Mouse (Mus musculus) CD4-positive, CD25-positive, alpha-beta regulatory T cell, adult 4 months (primary cell): ENCODE measurements around the gene Arhgap24. TPM values are rescaled to one million over a fixed set of nuclear protein-coding genes. Genes with fewer than 3 reads are reported as not detected.
A peak's percentile ranks its signal among the peaks of the same experiment; 100 is the strongest.

Source experiments
- ATAC-seq: one replicate; pipeline ENCODE4 v1.8.0; 2017
- polyA plus RNA-seq, 2 experiments: library from polyadenylated mRNA; unstranded; fragments of 100-300 nt; shearing (Covaris generic); gene quantifications; one replicate each; pipeline ENCODE4 v1.2.1; 2017

Arhgap24 gene
- polyA plus RNA-seq, 2 experiments from 2014 or later = 1.8 to 2.7 TPM

DNA sequence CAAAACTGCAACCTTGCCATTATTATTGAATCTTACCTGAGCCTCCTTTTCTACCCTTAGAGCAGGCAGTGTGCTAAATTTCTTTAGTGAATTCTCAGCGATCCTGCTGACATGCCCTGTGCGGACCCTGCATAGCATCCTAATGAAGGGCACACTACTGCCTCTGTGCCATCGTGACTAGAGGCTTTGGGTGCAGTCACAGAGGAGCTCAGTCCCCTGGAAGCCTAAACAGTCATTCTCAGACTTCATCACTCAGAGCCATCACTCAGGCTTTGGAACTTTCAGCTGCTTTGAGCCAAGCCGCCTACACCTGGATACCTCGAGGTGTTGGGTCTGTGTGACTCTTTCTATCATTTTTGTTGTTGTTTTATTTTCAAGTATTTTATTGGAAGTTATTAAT, 269.5 kb downstream of the Arhgap24 start:
- no peak for ATAC-seq

DNA sequence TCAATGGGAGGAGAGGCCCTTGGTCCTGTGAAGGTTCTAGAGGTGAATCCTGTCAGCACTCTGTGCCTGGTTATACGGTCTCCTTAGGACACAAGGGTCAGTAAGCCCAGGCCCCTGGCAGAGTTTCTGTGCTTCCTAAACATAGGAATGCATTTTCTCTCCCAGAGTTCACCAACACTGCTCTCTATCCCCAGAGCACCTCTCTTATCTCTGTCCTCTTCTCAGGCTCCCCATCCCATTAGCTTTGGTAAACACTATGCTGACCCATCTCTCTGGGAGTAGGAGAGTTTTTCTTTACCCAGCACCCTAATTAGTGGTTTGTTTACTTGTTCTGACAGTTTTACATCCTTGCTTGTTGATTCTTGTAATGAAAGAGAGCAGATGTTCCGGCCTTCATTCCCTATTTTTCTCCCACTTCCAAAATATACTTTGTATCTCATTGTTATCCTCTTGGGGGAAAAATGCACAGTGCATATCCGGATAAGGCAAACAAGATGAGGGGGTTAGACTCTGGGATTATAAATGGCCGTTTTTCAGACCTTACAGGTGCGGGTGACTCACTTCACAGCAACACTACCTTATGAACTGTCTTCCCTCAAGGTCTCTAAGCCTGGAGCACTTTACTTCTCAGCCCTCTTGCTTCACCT, 270.6 kb downstream of the Arhgap24 start:
- no peak for ATAC-seq

DNA sequence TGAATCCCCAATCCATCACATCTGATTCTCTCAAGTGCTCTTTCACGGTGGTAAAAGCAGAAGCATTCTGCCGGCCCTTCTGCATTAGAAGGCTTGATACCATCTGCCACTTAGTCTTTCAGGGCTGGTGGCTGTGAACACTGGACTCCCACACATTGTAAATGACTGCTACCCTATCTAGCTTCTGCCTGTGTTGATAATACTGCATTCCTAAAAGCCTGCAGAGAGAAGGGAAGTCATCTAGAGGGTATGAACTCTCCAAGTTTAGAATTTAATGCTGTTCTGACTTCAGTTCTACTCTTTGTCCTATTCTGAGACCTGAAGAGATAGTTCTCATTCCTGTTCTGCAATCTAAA, 271.1 kb downstream of the Arhgap24 start:
- ATAC-seq = no peak

DNA sequence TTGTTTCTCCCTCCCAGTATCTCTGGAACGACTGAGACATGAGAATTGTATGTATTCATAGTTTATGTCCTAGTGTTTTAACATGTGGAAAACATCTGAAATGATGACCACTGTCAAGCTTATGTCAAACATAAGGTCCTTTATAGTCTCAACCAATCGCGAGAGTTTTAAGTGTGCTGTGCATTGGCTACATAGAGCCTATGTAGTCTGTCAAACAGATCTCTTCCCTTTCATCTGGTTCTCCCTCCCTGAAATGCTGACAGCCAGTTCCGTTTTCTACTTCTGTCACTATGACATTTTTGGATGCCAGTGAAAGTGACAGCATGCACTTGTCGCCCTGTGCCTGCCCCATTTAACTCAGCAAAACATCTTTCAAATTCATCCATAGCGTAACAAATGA, 275.8 kb downstream of the Arhgap24 start:
- ATAC-seq = no peak

DNA sequence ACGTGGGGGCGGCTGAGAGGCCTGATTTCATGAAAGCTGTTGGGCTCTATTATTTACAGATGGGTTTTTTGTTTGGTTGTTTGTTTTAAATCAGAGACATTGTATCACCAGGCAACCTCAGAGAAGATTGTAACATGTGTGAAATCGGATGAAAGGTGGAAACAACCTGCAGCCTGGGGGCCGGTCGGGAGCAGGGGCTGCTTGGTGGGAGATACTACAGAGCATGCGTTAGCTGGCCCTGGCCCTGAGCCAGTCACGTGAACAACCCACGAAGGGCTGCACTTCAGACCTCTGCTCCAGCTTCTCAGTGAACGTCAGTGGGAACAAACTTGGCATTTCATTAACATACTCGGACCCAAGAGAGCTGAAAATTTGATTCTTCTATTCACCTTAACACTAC, 284.5 kb downstream of the Arhgap24 start:
- no peak for ATAC-seq

DNA sequence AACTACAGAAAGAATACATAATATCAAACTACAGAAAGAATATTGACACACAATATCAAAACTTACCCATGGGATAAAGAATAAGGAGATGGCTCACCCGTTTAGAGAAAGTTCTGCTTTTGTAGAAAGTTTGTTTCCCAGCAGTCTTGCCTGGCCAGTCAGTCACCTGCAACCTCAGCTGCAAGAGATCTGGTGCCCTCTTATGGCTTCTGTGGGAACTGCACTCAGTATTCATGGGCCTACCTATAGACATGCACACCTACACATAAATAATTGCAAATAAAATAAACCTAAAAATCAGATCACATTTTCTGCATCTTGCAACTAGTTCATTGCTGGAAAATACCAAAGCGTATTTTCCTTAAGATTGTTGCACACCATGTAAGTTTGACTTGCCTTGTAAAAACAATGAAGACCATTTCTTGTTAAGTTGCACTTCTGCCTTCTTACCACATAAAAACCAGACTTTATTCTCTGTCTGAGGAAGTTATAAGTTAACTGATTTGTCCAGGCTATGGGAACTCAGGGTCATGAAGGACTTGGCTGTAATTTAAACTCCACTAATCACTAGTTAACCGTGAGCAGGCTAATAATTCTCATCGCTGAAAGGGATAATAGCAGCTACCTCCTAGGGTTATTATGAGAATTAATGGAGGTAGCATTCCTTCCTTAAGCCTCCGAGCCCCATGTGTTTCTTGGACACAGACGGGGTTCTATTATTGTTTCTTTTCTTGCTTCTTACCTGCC, 285.3 kb downstream of the Arhgap24 start:
- ATAC-seq = no peak

DNA sequence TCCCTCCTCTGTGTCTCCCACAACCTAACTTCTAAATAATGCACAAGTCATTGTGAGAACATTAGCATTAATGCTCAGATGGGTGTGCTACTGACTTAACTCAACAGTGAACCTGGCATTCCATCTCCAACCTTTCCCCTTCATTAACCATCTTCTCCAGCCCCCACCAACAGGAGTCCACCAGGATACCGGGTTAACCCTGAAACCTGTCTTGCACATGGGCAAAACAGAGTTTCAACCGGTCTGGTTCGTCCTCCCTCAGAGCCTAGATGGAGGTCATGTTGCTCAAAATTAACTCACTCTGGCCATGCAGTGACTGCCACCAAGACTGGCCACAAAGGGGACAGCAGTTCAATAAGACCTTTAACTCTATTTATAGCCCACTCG, 285.9 kb downstream of the Arhgap24 start:
- no peak for ATAC-seq

DNA sequence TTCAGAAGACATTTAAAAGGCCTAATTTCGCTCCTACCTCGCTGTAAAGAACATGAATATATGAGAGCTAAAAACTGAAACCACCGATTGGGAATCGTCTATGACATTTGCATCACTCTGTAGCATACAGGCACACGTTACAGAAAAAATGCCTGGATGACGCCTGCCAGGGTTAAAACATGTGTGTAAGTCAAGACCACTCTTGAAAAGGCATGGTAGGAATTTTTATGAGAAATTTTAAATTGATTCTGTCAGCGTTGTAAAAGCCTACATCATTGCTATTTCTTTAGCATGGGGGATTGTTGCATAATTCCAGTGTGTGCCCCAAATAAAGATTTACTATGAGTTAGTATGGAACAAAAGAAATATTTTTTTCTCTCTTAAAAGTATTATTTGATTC, 286.6 kb downstream of the Arhgap24 start:
- ATAC-seq = no peak

DNA sequence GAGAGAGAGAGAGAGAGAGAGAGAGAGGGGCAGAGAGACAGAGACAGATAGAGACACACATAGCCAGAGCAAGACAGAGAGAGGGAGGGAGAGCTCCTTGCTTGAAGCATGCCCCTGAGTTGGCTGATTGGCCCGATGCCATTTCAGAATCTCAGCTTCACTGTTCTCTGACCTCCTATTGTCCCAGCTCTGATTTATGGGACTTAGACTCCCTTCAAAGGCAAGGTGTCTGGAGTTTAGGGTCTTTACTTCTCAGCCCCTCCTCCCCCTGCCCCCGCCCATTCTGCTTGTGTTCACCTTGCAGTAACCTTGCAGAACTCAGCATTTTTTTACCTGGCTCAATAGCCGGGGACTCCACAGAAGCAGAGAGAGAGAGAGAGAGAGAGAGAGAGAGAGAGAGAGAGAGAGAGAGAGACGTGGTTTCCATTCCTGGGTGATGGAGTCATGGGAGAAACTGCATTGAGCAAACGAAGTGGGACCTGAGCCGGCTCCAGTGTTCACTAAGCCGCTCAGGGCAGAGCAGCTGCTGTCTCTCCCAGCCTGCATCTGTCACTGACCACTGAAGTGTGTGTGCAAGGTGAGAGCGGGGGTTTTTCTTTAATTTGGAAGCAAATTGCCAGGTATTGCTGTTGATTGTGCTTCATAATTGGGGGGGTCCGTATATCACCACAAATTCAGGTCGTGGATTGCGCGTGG, 287.3 kb downstream of the Arhgap24 start:
- ATAC-seq = no peak

DNA sequence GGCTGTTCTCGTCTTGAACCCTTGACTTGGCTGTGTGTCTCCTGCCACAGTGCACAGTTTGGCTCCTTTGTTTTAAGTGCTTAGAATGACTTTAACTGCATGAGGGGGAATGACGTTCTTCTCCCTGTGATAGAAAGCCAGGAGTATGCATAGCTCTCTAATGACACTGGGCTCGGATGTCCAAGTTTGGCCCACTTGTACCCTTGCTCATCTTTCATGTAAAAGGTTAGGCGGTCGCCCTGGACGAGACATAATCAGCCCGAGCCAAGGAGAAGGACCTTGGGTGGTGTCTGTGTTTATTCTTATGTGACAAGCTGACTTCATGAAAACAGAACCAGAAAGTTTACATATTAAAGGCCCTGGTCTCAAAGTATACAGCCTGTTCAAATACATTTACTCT, 289.4 kb downstream of the Arhgap24 start:
- no peak for ATAC-seq

DNA sequence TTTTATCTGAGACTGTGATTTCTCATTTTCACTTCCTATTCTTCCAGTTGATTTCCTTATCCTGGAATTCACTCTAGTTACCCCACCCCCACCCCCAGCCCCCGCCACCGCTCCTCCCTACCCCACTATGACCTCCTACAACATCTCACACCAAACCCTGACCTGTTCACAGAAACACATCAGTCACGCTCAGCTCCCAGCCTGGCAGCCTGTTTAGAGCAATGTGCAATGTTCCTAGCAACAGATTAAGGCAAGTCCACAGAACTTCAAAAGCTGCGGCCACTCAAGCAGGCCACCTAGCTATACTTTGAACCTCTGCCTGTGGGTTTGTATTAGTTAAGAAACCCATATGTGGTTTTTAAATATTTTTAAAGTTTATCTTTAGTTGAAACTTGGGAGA, 293.3 kb downstream of the Arhgap24 start:
- ATAC-seq = no peak

DNA sequence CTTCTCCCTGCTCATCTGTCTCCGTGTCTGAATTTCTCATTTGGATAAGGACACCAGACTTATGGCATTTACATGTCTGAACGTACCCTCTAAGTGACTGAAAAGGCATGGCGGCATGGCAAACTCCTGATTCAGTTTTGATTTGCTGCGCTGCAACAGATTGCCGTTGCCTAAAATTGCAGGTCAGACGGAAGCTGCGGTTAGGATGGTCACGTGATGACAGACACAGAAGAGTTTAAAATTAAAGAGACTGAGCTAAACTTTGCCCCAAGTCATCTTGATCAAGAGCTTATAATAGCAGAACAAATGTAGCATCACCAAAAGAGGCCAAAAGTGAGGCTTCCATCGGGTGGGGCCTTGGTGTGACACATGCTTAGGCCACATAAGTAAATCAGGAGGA, 296.1 kb downstream of the Arhgap24 start:
- ATAC-seq = peak; percentile 52

DNA sequence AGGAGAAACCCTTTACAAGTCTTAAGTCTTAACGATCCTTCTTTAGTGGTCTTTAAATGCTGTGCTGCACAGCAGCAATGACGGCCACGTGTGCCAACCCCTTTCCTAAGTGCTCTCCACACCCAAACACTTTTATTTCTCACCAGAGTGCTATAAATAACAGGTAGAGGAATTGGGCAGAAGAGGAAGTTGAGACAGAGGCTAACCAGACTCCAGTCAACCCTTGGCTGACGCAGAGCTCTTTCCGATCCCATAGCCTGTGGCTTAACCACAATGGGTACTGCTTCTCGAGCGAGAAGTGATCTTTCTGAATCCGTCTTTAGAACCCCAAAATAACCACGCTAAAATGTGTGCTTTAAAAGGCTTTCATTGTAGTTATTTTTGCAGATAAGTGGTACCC, 296.7 kb downstream of the Arhgap24 start:
- peak; percentile 81 for ATAC-seq

DNA sequence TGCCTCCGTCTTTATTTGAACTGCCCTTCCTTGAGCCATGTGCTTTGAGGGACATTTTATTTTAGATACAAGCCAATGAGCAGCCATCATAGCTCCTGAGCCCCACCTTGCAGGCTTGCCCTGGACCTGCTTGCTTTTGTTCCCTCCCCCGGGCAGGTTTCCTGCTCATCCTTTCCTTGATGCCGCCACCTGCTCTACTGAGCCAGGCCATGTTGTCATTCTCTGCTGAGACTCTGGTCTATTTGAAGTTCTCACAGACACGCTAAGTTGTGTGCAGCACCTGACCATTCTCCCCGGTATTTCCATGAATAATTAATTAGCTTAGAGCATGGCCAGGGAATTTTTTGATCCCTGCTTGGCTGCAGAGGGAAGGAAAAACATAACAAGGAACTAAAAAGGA, 297.1 kb downstream of the Arhgap24 start:
- peak; percentile 52 for ATAC-seq

DNA sequence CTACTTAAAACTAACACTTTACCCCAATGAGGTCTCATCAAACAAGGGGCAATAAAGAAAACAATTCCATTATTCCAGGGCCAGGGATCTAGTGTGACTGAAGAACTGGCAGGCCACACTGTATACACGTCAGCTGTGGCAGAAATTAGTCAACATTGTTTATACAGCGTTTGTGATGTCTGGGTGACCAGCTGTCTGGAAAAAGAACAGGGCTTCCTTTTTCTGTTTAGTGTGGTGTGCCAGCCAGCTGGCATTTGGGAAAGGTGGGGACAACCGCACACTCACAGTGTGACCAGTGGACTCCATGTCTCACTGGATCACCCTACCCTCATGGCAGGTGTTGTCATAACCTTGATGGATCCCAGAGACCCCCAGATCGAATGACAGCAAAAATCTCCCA, 302.4 kb downstream of the Arhgap24 start:
- ATAC-seq = no peak

DNA sequence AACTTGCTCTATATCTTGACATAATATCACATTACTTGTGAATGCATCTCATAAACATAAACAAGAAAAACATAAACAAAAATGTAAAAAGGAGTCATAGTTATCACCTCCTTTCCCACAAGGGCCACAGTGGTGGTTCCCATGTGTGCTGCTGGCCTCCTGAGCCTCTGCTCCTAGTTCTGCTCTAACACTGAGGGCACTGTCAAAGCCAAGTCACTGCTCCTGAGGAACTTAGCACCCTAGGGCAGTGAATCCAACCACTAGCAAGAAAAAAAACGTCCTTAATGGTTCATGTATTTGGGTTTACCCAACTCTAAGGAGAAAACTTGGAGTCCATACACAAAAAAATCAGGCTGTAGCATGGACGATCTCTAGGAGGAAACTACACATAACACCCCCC, 304.9 kb downstream of the Arhgap24 start:
- ATAC-seq = no peak

DNA sequence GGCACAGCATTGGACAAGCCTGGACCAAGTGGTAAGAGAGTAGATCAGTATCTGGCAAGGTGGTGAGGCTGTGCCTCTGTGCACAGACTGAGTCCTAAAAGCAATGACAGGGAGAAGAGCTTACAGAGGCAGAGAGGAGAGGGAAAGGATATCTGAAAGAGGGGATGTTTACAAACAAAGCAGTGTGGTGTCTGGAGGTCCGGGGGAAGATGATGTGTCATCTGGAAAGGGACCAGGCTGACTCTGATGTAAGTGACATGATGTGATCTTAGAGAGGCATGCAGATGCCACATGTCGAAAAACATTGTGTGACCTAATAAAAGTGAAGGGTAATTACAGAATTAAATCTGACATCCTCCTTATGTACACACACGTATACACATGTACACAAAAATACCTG, 307.2 kb downstream of the Arhgap24 start:
- ATAC-seq = no peak

DNA sequence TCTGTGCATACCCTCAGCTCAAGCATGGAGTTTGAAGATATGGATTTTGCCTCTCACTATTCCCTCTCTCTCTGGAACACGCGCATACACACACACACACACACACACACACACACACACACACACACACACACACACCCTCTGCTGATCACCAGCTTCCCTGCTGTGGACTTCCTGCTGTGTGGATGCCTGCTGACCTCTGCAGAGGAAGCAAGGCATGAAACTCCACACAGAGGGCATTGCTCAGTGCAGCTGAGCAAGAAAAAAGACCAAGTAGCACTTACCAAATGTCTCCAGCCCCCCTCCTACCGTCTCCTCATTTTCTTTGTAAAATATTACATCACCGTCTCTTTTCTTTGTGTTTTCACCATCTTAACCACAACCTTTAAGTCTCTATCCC, 310.1 kb downstream of the Arhgap24 start:
- no peak for ATAC-seq

DNA sequence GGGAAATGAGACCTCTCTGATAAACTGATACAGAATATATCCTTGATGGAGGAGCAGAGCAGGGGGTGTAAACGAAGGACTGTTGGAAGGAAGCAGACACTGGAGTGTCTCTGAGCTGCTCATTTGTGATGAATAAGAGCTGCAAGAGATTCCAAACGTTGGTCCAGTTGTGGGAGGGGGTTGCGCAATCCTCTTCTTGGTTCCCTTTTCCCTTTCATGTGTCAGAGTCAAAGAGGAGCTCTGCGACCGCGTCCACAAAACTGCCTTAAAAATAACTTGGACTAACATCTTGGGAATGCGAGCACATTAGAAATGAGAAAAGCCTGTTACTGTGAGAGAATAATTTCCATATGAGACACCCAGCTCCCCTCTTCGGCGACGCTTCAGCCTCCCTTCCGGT, 312.3 kb downstream of the Arhgap24 start:
- ATAC-seq = no peak

DNA sequence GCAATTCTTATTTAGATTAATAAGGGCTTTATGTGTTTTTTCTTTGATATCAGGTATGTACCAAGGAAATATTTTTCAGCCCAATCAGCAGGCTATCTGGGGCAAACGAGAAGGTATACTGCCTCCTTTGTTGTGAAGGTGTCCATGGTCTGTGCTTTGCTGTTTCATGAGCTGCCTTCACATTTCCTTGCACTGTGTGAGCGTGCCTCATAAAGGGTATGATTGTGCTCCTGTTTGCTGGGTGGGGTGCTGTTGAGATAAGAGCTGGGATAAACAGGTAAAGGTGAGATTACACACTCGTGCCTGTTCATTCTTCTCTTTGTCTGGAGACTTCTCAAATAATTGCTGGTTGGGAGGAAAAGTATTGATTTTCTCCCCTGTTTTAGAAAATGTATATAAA, 320.3 kb downstream of the Arhgap24 start:
- no peak for ATAC-seq

DNA sequence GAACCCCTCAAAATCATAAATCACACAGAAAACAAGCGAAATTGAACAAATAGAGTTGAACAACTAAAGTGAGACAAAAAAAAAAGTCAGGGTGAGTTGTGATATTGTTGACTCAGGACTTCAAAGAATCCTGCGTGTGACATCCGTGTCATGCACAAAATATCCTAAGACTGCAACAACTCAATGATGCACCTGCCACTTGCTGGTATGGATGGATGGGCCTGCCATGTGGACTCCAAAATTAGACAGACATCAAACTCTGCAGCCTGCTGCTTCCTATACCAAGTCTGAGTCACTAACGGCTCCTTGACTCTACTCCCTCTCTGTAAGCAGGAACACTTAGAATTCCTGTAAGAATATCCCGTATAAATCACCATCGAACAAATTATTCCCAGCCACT, 321.6 kb downstream of the Arhgap24 start:
- no peak for ATAC-seq

DNA sequence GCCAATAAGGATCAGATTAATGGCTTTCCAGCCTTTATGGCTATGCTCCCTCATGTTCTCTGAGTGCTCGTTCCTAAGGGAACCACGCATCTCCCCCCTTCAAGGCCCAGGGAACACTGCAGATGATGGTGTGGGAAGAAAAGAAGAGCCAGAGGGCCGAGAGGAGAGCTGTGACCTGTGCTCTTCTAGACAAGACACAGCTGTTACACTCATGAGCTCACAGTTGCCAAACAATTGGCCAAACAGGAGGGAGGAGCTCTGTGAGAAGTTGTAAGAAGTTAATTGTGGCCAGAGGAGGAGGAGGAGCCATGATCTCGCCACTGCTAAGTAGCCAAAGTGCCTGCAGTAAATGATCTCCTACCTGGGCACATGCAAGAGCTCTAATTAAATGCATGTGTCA, 322.5 kb downstream of the Arhgap24 start:
- ATAC-seq = no peak

DNA sequence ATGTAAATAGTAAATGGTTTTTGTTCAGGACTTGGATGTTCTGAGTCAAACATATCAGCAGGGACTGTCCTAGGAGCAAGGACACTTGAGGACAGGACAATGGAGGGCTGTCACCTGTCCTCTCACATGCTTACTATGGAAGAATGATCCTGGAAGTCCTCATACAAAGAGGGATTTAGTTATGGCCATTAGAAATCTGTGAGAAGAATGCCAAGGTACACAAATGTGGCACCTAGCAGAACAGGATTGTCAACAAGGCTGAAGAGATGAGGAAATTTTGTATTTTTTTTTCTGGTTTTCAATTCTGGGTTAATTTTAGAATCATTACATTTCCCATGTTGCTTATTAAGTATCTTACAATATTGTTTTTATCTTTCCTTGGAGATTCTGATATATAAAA, 326.3 kb downstream of the Arhgap24 start:
- ATAC-seq = no peak

DNA sequence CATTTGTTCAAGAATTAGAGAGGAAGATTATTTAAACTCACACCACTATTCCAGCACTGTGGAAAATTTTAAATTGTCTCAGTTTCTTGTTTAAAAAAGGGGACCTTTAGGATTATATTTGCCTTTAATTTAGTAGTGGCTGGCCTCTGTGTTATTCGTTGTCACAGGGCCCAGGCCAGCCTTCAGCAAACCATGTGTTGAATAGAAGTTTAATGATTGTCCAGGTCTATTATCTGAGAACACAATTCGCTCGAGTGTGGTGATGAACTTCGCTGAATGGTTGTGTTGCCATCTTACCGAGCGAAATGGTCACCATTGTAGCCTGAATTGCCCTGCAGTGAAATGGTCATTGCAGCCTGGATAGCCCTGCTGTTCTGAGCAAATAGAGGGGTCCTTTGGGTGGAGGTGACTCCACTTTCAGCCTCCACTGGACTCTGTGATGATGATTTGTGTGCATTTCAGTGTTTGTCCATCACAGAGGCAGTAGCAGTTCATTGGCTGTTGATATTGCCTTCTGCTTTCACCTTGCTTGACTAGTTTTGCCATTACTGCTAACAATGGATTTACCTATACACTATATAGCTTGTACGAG, 329.3 kb downstream of the Arhgap24 start:
- no peak for ATAC-seq
